Mouse (Mus musculus) C2C12 (cell line): Measurements from ENCODE around the gene Eps15. TPM values are rescaled to one million over a fixed set of nuclear protein-coding genes. Genes with fewer than 3 reads are reported as not detected.

Source experiments
- H3K27me3 ChIP-seq: one replicate; pipeline ENCODE4 v1.6.1; 2011; ENCODE audit not compliant: control insufficient read depth, insufficient read depth, insufficient read length
- H3K36me3 ChIP-seq: one replicate; pipeline ENCODE4 v1.6.1; 2011; ENCODE audit not compliant: control insufficient read depth, insufficient read depth
- H3K4me3 ChIP-seq: one replicate; pipeline ENCODE4 v1.5.1; 2011; ENCODE audit warnings: mild to moderate bottlenecking, control low read depth; ENCODE audit not compliant: poor library complexity, insufficient read depth, severe bottlenecking
- H3K79me2 ChIP-seq: one replicate; pipeline ENCODE4 v1.6.1; 2011; ENCODE audit not compliant: control insufficient read depth, insufficient read depth
- H3K79me3 ChIP-seq: one replicate; pipeline ENCODE4 v1.6.1; 2011; ENCODE audit warnings: low read depth, control low read depth
- H3ac ChIP-seq: one replicate; pipeline ENCODE3; 2011; ENCODE audit warnings: low read depth; ENCODE audit not compliant: control insufficient read depth, insufficient read length
- CEBPB ChIP-seq: IDR thresholded peaks from one replicate; pipeline ENCODE4 v1.6.1; 2011; ENCODE audit warnings: low read depth, mild to moderate bottlenecking, control low read depth, moderate library complexity
- CTCF ChIP-seq: IDR thresholded peaks from one replicate; pipeline ENCODE4 v1.5.1; 2011; ENCODE audit not compliant: control insufficient read depth, insufficient read depth, insufficient read length
- FOSL1 ChIP-seq: IDR thresholded peaks from one replicate; pipeline ENCODE4 v1.8.0; 2011; ENCODE audit warnings: mild to moderate bottlenecking, low read length; ENCODE audit not compliant: poor library complexity, insufficient read depth, severe bottlenecking
- MAX ChIP-seq: IDR thresholded peaks from one replicate; pipeline ENCODE4 v1.6.1; 2011; ENCODE audit warnings: mild to moderate bottlenecking, control low read depth
- MYOD1 ChIP-seq: IDR thresholded peaks from one replicate; pipeline ENCODE4 v1.6.1; 2011; ENCODE audit warnings: low read depth; ENCODE audit not compliant: control insufficient read depth, insufficient read length
- MYOG ChIP-seq: IDR thresholded peaks from one replicate; pipeline ENCODE4 v1.6.1; 2011; ENCODE audit not compliant: control insufficient read depth, insufficient read length; ENCODE audit errors: extremely low read depth
- USF1 ChIP-seq: IDR thresholded peaks from one replicate; pipeline ENCODE4 v1.6.1; 2011; ENCODE audit warnings: low read depth, mild to moderate bottlenecking, control low read depth, moderate library complexity
- polyA plus RNA-seq: library from polyadenylated mRNA; unstranded; fragments of >200 nt; fragmentation: generic; extraction: Trizol; gene quantifications from one replicate; pipeline ENCODE4 v1.2.1, GENCODE M21; 2012; ENCODE audit warnings: missing spikeins

Eps15 gene
- polyA plus RNA-seq, 1 experiment: 13.1 TPM

GRCm38 (mm10) chr4:109422436-109422835 lies 142.4 kb downstream of the Eps15 start:
- H3K27me3 ChIP-seq: no peaks in the 10 kb centered on the region
- no peak overlapping the region for H3K4me3 ChIP-seq
- H3K79me3 ChIP-seq: no peaks in the 10 kb centered on the region
- TF ChIP-seq FOSL1 (no peak), MYOG (no peak), USF1 (no peak), CEBPB (no peak), MAX (no peak), MYOD1 (no peak), CTCF (no peak)
- H3ac ChIP-seq: no peak overlapping the region
- H3K36me3 ChIP-seq: no peaks in the 10 kb centered on the region
- H3K79me2 ChIP-seq: no peaks in the 10 kb centered on the region

- Histone ChIP-seq H3K36me3 (no peaks in the 10 kb centered on the region), H3K27me3 (no peaks in the 10 kb centered on the region), H3K4me3 (no peak overlapping the region), H3ac (no peak overlapping the region), H3K79me3 (no peaks in the 10 kb centered on the region), H3K79me2 (no peaks in the 10 kb centered on the region)
- no peak for TF ChIP-seq MYOG
These were observed 143.4 kb downstream of the Eps15 start for GRCm38 (mm10) chr4:109423438-109423837.

- Histone ChIP-seq H3K27me3 (no peaks in the 10 kb centered on the region), H3K79me3 (no peaks in the 10 kb centered on the region), H3K36me3 (no peaks in the 10 kb centered on the region), H3K4me3 (no peak overlapping the region), H3K79me2 (no peaks in the 10 kb centered on the region), H3ac (no peak overlapping the region)
- TF ChIP-seq FOSL1: no peak
- no peak for TF ChIP-seq MYOD1
- no peak for TF ChIP-seq USF1
- no peak for TF ChIP-seq MYOG
- TF ChIP-seq CTCF: no peak
- TF ChIP-seq MAX: no peak
- TF ChIP-seq CEBPB: no peak
These were observed 147.0 kb downstream of the Eps15 start for GRCm38 (mm10) chr4:109427058-109427457.

DNA sequence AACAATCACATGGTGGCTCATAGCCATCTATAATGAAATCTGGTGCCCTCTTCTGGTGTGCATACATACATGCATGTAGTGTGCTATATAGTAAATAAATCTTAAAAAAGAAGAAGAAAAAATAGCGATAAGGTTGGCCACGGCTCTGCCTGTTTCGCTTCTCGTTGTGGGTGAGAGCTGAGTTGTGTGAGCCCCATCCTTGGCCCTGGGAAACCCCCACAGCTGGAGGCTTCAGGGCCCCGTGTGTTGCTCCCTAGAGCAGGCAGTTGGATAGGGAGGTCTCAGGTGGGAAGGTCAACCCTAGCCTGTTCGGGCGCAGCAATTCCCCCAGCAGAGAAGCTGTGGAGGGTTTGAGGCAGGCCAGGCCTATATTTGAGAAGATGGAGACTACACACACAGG lies 150.2 kb downstream of the Eps15 start:
- Histone ChIP-seq H3K4me3 (no peak overlapping the region), H3K36me3 (no peaks in the 10 kb centered on the region)
- no peak for TF ChIP-seq MAX
- no peak for TF ChIP-seq FOSL1
- no peak for TF ChIP-seq CTCF
- TF ChIP-seq MYOD1: no peak
- TF ChIP-seq USF1: no peak
- no peak for TF ChIP-seq MYOG
- no peak for TF ChIP-seq CEBPB

GRCm38 (mm10) chr4:109430854-109431253 lies 150.8 kb downstream of the Eps15 start:
- H3K4me3 ChIP-seq: no peak overlapping the region
- peak; percentile 57 for TF ChIP-seq CTCF
- TF ChIP-seq MYOD1: no peak
- no peaks in the 10 kb centered on the region for H3K36me3 ChIP-seq
- no peaks in the 10 kb centered on the region for H3K27me3 ChIP-seq
- H3K79me2 ChIP-seq: no peaks in the 10 kb centered on the region
- no peaks in the 10 kb centered on the region for H3K79me3 ChIP-seq
- no peak overlapping the region for H3ac ChIP-seq

More for the DNA sequence above, 150.2 kb downstream of the Eps15 start:
- Histone ChIP-seq H3K79me3 (no peaks in the 10 kb centered on the region), H3K79me2 (no peaks in the 10 kb centered on the region), H3ac (no peak overlapping the region), H3K27me3 (no peaks in the 10 kb centered on the region)

GRCm38 (mm10) chr4:109432668-109433375 lies 152.8 kb downstream of the Eps15 start:
- Histone ChIP-seq H3K27me3 (no peaks in the 10 kb centered on the region), H3K79me2 (no peaks in the 10 kb centered on the region)
- TF ChIP-seq CTCF (no peak), USF1 (no peak), CEBPB (no peak), FOSL1 (no peak), MYOG (no peak), MYOD1 (no peak), MAX (no peak)

More at GRCm38 (mm10) chr4:109432668-109433375, 152.8 kb downstream of the Eps15 start:
- Histone ChIP-seq H3ac (no peak overlapping the region), H3K36me3 (no peaks in the 10 kb centered on the region), H3K4me3 (no peak overlapping the region), H3K79me3 (no peaks in the 10 kb centered on the region)
